In the genomic region with DNA sequence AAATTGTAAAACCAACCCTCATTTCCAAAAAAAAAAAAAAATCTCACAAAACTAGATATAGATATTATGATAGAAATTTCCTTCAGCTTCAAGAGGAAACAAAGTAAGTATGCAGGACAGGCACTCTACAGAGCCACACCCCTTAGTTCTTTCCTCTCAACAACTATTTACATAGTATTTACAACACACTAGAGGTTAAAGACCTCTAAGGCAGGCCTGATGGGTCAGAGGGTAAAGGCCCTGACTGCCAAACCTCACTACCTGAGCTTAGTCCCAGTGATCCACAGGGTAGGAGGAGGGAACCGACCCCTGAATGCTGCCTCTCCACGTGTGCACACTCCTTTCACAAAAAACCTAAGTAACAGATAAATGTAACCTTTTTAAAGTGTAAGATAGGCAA, we compare ENCODE assay signal across 20 mouse cellular contexts. TPM values are rescaled to one million over a fixed set of nuclear protein-coding genes. Genes with fewer than 3 reads are reported as not detected.
DNase-seq lines count a peak whose midpoint lies in the region; ATAC-seq and TF ChIP-seq lines count a peak whose summit lies in the region.
"Had no signal": no experiment of that assay in that cellular context is flagged by ENCODE, and none has a peak within 500 bp of the region (broad histone marks: within the 10 kb centered on the region; RNA-seq: fewer than 3 reads in every experiment).

No protein-coding gene starts in this region.

- no peaks in the 10 kb centered on the region for H3K27me3 ChIP-seq in intestine, postnatal 0 days (replicated peaks; ENCODE audit: control insufficient read depth, insufficient read depth, low read length)
- no peaks in the 10 kb centered on the region for H3K27me3 ChIP-seq in intestine, embryonic 15.5 days (replicated peaks)
- H3K27me3 ChIP-seq in E14TG2a.4 (ENCODE audit: insufficient read depth, low read length), result peaks cover 22% of the 10 kb centered on the region
- H3K27me3 ChIP-seq: embryonic facial prominence, embryonic 13.5 days; forebrain, embryonic 12.5 days; heart, embryonic 13.5 days; hindbrain, embryonic 15.5 days had no signal

- peak; percentile 82 for DNase-seq in R1 (ENCODE audit: low read depth, low spot score)
- peak; percentile 47 for DNase-seq in yolk sac, embryonic 10.5 days (ENCODE audit: low spot score)
- DNase-seq in thymus, postnatal 14 days, result no peak
- DNase-seq in T-cell, adult 2 months (ENCODE audit: low spot score), result no peak
- DNase-seq: adrenal gland, adult 2 months; adrenal gland, postnatal 25 days; cerebellum, adult 18-20 months; cerebellum, adult 9-11 months; cerebellum, postnatal 36 days; gastrocnemius, postnatal 10 days; heart, postnatal 36 days had no signal

- H3K9me3 ChIP-seq in intestine, postnatal 0 days (ENCODE audit: control insufficient read depth), result no peaks in the 10 kb centered on the region
- no peaks in the 10 kb centered on the region for H3K9me3 ChIP-seq in intestine, embryonic 15.5 days
- no peaks in the 10 kb centered on the region for H3K9me3 ChIP-seq in E14TG2a.4 (ENCODE audit: low read length)
- H3K9me3 ChIP-seq: embryonic facial prominence, embryonic 13.5 days; forebrain, embryonic 12.5 days; G1E; heart, embryonic 13.5 days; hindbrain, embryonic 15.5 days had no signal

- H3K4me2 ChIP-seq in intestine, postnatal 0 days (replicated peaks; ENCODE audit: low read depth), result no peak overlapping the region
- H3K4me2 ChIP-seq in intestine, embryonic 15.5 days (replicated peaks), result no peak overlapping the region
- H3K4me2 ChIP-seq: embryonic facial prominence, embryonic 13.5 days; forebrain, embryonic 12.5 days; heart, embryonic 13.5 days; hindbrain, embryonic 15.5 days had no signal

- 19% methylated on average over 2 of the region's 2 CpGs for WGBS in intestine, postnatal 0 days
- 29% methylated on average over 2 of the region's 2 CpGs for WGBS in intestine, embryonic 15.5 days

- ATAC-seq in intestine, postnatal 0 days, result 0 out of 2 replicates have a peak, but pooled peaks have one; percentile 19
- ATAC-seq in intestine, embryonic 15.5 days, result no peak
- ATAC-seq: forebrain, embryonic 16.5 days had no signal

- H3K4me3 ChIP-seq in intestine, postnatal 0 days (ENCODE audit: low read depth, low read length), result no peak overlapping the region
- no peak overlapping the region for H3K4me3 ChIP-seq in intestine, embryonic 15.5 days (replicated peaks)
- H3K4me3 ChIP-seq in E14TG2a.4 (replicated peaks; ENCODE audit: low read length), result 0 out of 2 replicates have a peak overlapping the region, but pooled peaks have one; percentile 2
- H3K4me3 ChIP-seq: embryonic facial prominence, embryonic 13.5 days; forebrain, embryonic 12.5 days; heart, embryonic 13.5 days; hindbrain, embryonic 15.5 days had no signal

- no peak overlapping the region for H3K9ac ChIP-seq in intestine, postnatal 0 days (ENCODE audit: low read depth, low read length)
- H3K9ac ChIP-seq in intestine, embryonic 15.5 days, result no peak overlapping the region
- H3K9ac ChIP-seq: embryonic facial prominence, embryonic 13.5 days; forebrain, embryonic 12.5 days; heart, embryonic 13.5 days; hindbrain, embryonic 15.5 days had no signal

- no peak for TF ChIP-seq CTCF in intestine, postnatal 0 days (IDR thresholded peaks at IDR 0.05; ENCODE audit: low read depth)
- TF ChIP-seq CTCF in E14TG2a.4 (conservative IDR thresholded peaks at IDR 0.05; ENCODE audit: low read length), result no peak

- H3K4me1 ChIP-seq in intestine, postnatal 0 days (replicated peaks; ENCODE audit: control insufficient read depth, insufficient read depth, low read length), result no peaks in the 10 kb centered on the region
- 0 out of 2 replicates have a peak, but pooled peaks cover 3% of the 10 kb centered on the region for H3K4me1 ChIP-seq in intestine, embryonic 15.5 days (replicated peaks)
- H3K4me1 ChIP-seq in E14TG2a.4 (replicated peaks; ENCODE audit: low read depth, low read length), result peaks cover 34% of the 10 kb centered on the region

- no peaks in the 10 kb centered on the region for H3K36me3 ChIP-seq in intestine, postnatal 0 days (ENCODE audit: control insufficient read depth, insufficient read depth)
- no peaks in the 10 kb centered on the region for H3K36me3 ChIP-seq in intestine, embryonic 15.5 days
- no peaks in the 10 kb centered on the region for H3K36me3 ChIP-seq in E14TG2a.4 (ENCODE audit: insufficient read depth, low read length)
- H3K36me3 ChIP-seq: embryonic facial prominence, embryonic 13.5 days; forebrain, embryonic 12.5 days; G1E; heart, embryonic 13.5 days; hindbrain, embryonic 15.5 days had no signal

- no peak overlapping the region for H3K27ac ChIP-seq in intestine, postnatal 0 days (ENCODE audit: low read depth, low read length)
- no peak overlapping the region for H3K27ac ChIP-seq in intestine, embryonic 15.5 days
- H3K27ac ChIP-seq: embryonic facial prominence, embryonic 13.5 days; forebrain, embryonic 12.5 days; heart, embryonic 13.5 days; hindbrain, embryonic 15.5 days had no signal

RNA-seq across cellular contexts. Expression of gene Tmem87b, which starts 5.2 kb away (rescaled TPM):
- 108 and 112 TPM in 2 replicates for polyA plus RNA-seq in intestine, postnatal 0 days (2015; fragmentation: Nextera tagmentation; extraction: Ambion mirVana)
- polyA plus RNA-seq in intestine, embryonic 15.5 days (2015; fragmentation: Nextera tagmentation; extraction: Ambion mirVana), result 46.1 and 50.7 TPM in 2 replicates

RNA-seq across cellular contexts. Expression of gene Fbln7, which starts 50.0 kb away (rescaled TPM):
- polyA plus RNA-seq in intestine, postnatal 0 days (2015; fragmentation: Nextera tagmentation; extraction: Ambion mirVana), result 3.6 and 4.0 TPM in 2 replicates
- polyA plus RNA-seq in intestine, embryonic 15.5 days (2015; fragmentation: Nextera tagmentation; extraction: Ambion mirVana), result 8.8 and 9.9 TPM in 2 replicates
- polyA plus RNA-seq: G1E had no signal

Comparison
In these comparisons a context has a peak if more than half of its experiments do, and no peak if none do; other contexts are left out.
1. DNase-seq: peak in R1 (single experiment) and yolk sac, embryonic 10.5 days (single experiment); none in thymus, postnatal 14 days (single experiment) and T-cell, adult 2 months (single experiment).